Mouse (Mus musculus) neural tube, embryonic 14.5 days (tissue): Measurements from ENCODE around the gene Sytl1. TPM values are rescaled to one million over a fixed set of nuclear protein-coding genes. Genes with fewer than 3 reads are reported as not detected.

Source experiments
- ATAC-seq: fragments of 200-750 bp; cut with Nextera tagmentation; 2 replicates; pipeline ENCODE4 v1.8.0; 2017; ENCODE audit warnings: low read depth, mild to moderate bottlenecking, moderate TSS enrichment, moderate library complexity
- H3K27ac ChIP-seq: fragments of 300-500 bp; sonication (generic); 2 replicates; pipeline ENCODE4 v1.5.1; 2014; ENCODE audit warnings: low read depth, mild to moderate bottlenecking, control low read depth, low read length, moderate library complexity, mixed read lengths
- H3K27me3 ChIP-seq: fragments of 300-500 bp; sonication (generic); 2 replicates; pipeline ENCODE4 v1.6.1; 2014; ENCODE audit warnings: low read length; ENCODE audit not compliant: control insufficient read depth, insufficient read depth
- H3K36me3 ChIP-seq: fragments of 300-500 bp; sonication (generic); 2 replicates; pipeline ENCODE4 v1.6.1; 2014; ENCODE audit warnings: low read length, mixed read lengths; ENCODE audit not compliant: control insufficient read depth, insufficient read depth
- H3K4me1 ChIP-seq: fragments of 300-500 bp; sonication (generic); 2 replicates; pipeline ENCODE4 v1.6.1; 2014; ENCODE audit warnings: low read length; ENCODE audit not compliant: control insufficient read depth, insufficient read depth
- H3K4me2 ChIP-seq: fragments of 300-500 bp; sonication (generic); 2 replicates; pipeline ENCODE4 v1.6.1; 2014; ENCODE audit warnings: mild to moderate bottlenecking, low read depth, low read length, control low read depth
- H3K4me3 ChIP-seq: fragments of 300-500 bp; sonication (generic); 2 replicates; pipeline ENCODE4 v1.5.1; 2014; ENCODE audit warnings: low read depth, low read length, control low read depth, mixed read lengths
- H3K9ac ChIP-seq: fragments of 300-500 bp; sonication (generic); replicated peaks from 2 replicates; pipeline ENCODE4 v1.6.1; 2014; ENCODE audit warnings: low read depth, mild to moderate bottlenecking, control low read depth, low read length, mixed read lengths
- H3K9me3 ChIP-seq: fragments of 300-500 bp; sonication (generic); 2 replicates; pipeline ENCODE4 v1.6.1; 2016; ENCODE audit warnings: low read length; ENCODE audit not compliant: control insufficient read depth
- WGBS: fragments of 180-500 bp; shearing (Covaris S2); extraction: QIAGEN DNeasy Blood & Tissue Kit; methylation state at CpG from one replicate; pipeline ENCODE4 v1.1.7; 2014; 5-methylcytosine and 5-hydroxymethylcytosine counted together
- polyA plus RNA-seq: library from polyadenylated mRNA; unstranded; fragments of >200 nt; fragmentation: Nextera tagmentation; extraction: Ambion mirVana; gene quantifications from 2 replicates; pipeline ENCODE4 v1.2.1, GENCODE M21; 2014

The Sytl1 gene
- polyA plus RNA-seq, 1 experiment from 2014 or later, result 0.12 TPM

DNA sequence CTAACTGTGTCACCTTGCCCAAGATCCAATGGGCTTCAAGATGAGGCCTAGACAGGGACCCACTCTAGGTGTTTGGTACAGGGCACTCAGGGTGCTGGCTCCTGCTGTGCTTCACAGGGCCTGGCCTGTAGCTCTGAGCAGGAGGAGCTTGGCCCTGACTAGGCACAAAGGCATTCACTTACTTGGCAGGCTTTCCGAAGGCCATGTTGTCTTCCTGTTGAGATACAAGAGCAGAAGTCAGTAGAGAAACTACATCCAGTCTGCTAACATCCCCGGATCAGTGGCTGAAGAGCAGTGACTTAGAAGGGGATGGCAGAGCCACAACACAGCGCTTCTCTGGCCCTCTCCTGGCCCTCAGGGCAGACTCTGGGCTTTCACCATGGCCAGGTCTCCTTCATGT is 6.7 kb upstream of the Sytl1 start:
- WGBS, result 96% methylated on average over 3 of the region's 3 CpGs
- H3K4me3 ChIP-seq, result no peak overlapping the region
- no peak overlapping the region for H3K27ac ChIP-seq
- H3K27me3 ChIP-seq, result no peaks in the 10 kb centered on the region
- H3K9me3 ChIP-seq, result no peaks in the 10 kb centered on the region
- peaks cover 33% of the 10 kb centered on the region for H3K36me3 ChIP-seq
- H3K4me2 ChIP-seq, result no peak overlapping the region
- H3K9ac ChIP-seq, result no peak overlapping the region
- H3K4me1 ChIP-seq, result no peaks in the 10 kb centered on the region
- ATAC-seq, result no peak

DNA sequence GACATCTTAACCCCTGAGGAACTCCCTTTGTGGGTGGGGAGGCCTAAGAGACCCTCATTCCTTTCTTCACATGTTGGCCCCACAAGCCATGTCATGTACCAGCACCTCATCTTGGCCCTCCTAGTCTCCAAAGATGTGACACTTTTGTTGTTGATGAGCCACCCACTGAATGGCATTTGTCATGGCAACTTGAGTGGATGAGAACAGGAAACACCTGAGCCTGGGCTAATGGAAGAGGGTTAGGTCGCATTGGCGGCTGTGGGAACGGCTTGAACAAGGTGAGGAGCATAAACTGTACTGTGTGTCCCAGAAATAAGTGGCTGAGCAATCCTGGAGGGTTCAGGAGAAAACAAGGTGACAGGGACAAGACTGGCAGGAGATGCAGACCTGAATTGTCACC is 6.0 kb upstream of the Sytl1 start:
- Histone ChIP-seq H3K9ac (no peak overlapping the region), H3K9me3 (no peaks in the 10 kb centered on the region), H3K4me2 (no peak overlapping the region), H3K36me3 (peaks cover 33% of the 10 kb centered on the region), H3K4me3 (no peak overlapping the region), H3K27ac (no peak overlapping the region), H3K4me1 (no peaks in the 10 kb centered on the region), H3K27me3 (no peaks in the 10 kb centered on the region)
- ATAC-seq, result no peak
- WGBS, result 93% methylated on average over 3 of the region's 3 CpGs

DNA sequence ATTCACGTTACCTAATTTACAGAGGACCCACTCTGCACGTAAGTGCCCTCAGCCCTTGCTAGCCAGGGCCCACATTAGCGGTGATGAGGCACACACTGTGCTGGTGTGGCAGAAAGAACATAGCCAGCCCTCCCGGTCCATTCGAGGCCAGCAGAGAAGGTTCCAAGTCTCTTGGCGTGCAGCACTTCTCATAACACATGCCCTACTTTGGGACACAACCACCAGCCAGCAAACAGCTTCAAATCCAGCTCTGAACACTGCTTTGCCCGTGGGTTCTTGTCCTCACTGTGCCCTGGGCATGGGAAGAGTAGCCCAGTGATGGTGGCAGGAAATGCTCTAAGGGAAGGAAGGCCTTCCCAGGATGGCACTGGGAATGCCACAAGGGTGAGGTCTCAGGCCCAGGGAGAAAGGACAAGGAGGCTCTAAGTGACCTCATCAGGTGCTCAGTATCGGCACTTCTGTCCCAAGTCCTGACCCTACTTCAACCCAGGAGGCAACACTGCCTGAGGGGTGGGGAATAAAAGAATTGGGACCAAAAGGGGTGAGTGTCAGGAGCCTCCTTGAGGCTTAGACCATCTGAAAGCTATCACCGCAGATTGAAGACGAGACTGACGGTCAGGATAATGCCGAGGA is 3.5 kb upstream of the Sytl1 start:
- no peak for ATAC-seq
- Histone ChIP-seq H3K4me3 (no peak overlapping the region), H3K27ac (no peak overlapping the region), H3K9ac (no peak overlapping the region), H3K9me3 (no peaks in the 10 kb centered on the region), H3K27me3 (no peaks in the 10 kb centered on the region), H3K36me3 (peaks cover 38% of the 10 kb centered on the region), H3K4me2 (no peak overlapping the region), H3K4me1 (no peaks in the 10 kb centered on the region)
- 97% methylated on average over 12 of the region's 12 CpGs for WGBS

DNA sequence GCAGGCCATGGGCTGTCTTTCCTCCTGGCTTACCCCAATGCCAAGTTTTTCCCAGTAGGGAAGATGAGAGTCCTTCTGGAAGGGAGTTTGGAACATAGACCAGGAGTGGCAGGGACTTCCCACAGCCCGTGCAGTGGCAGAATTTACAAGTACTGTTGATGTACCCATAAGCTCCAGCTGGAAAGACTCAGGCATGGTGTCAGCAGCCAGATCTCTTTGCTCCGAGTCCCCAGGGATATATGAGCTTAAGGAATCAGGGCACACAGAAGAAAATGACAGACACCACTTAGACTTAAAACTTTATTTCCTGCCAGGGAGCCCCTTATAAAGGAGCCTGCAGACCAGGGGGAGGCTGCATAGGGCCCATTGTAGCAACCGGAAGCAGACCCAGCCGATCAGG is 2.8 kb upstream of the Sytl1 start:
- Histone ChIP-seq H3K27ac (no peak overlapping the region), H3K4me2 (no peak overlapping the region), H3K9me3 (no peaks in the 10 kb centered on the region), H3K4me3 (no peak overlapping the region), H3K9ac (no peak overlapping the region), H3K27me3 (no peaks in the 10 kb centered on the region), H3K36me3 (peaks cover 38% of the 10 kb centered on the region), H3K4me1 (no peaks in the 10 kb centered on the region)
- ATAC-seq, result no peak
- WGBS, result 96% methylated on average over 4 of the region's 4 CpGs

DNA sequence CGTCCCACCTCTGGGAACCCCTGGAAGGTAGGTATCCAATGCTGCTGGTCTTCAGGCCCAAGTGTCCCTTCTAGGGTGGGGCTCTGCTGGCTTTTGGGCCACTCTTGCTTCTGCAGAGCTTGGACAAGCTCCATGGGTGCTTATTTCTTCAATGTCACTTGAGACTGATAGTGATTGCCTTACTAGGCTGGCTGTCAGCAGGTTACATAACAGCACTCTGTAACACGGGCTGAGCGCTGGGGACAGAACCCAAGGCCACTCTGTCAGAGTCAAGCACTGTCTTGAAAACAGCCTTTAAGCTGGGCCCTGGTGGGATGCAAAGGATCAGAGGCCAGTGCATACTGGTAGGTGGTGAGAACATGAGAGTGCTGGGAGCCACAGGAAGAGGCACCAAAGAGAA is 2.4 kb upstream of the Sytl1 start:
- no peak for ATAC-seq
- Histone ChIP-seq H3K4me3 (no peak overlapping the region), H3K27me3 (no peaks in the 10 kb centered on the region), H3K27ac (no peak overlapping the region), H3K9me3 (no peaks in the 10 kb centered on the region), H3K9ac (no peak overlapping the region), H3K4me1 (no peaks in the 10 kb centered on the region), H3K36me3 (peaks cover 38% of the 10 kb centered on the region), H3K4me2 (no peak overlapping the region)
- 91% methylated on average over 3 of the region's 3 CpGs for WGBS

DNA sequence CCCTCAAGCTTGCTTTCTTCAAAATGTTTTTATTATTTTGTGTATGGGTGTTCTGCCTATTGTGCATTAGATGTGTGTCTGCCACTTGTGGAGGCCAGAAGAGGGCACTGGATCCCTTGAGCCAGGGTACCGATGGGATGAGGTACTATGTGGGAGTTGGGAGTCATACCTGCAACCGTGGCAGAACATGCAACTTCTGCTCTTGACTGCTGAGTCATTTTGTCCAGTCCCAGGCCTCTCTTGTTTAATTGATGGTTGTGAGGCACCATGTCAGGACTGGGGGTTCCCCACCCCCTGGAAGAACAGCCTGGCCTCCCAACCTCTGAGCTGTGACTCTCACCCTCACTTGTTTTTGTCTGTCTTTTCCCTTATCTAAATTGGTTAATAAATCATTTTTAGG is 1.6 kb upstream of the Sytl1 start:
- Histone ChIP-seq H3K27ac (no peak overlapping the region), H3K4me2 (no peak overlapping the region), H3K9ac (no peak overlapping the region), H3K9me3 (no peaks in the 10 kb centered on the region), H3K36me3 (peaks cover 38% of the 10 kb centered on the region), H3K4me3 (no peak overlapping the region), H3K4me1 (no peaks in the 10 kb centered on the region), H3K27me3 (no peaks in the 10 kb centered on the region)
- no peak for ATAC-seq
- 100% methylated on average over 2 of the region's 2 CpGs for WGBS

DNA sequence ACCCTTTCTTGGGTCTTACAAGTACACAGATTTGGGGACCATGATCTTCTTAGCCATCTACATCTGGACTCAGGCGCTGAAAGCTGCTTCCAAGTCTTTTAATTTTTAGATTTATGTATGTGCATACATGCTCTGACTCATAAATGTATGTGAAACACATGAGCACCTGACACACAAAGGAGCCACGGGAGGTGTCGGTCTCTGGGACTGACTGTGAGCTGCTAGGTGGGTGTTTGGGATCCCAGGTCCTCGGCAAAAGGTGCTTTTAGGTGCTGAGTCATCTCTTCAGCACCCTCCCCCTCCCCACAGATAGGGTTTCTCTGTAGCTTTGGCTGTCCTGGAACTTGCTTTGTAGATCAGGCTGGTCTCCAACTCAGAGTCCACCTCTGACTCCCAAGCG is 843 bp upstream of the Sytl1 start:
- 92% methylated on average over 5 of the region's 5 CpGs for WGBS
- Histone ChIP-seq H3K36me3 (peaks cover 38% of the 10 kb centered on the region), H3K4me2 (no peak overlapping the region), H3K4me3 (no peak overlapping the region), H3K9me3 (no peaks in the 10 kb centered on the region), H3K27ac (no peak overlapping the region), H3K9ac (no peak overlapping the region), H3K4me1 (no peaks in the 10 kb centered on the region), H3K27me3 (no peaks in the 10 kb centered on the region)
- ATAC-seq, result no peak

DNA sequence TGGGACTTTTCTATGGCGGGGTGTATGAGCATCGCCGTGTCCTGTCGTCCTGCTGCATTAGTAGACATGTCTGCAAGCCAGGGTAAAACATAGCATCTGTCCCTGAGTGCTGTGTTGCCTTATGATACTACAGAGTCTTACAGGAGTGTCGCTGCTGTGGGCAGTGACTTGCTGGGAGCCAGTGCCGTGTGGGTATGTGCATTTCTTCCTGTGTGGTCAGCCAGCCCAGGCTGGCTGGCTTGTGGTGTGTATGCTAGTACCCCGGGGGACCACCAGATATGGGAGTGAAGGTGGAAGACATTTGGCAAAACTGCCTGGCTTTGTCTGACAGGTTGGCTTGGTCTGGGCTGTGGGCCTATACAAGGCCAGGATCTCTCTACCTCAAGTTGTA is 543 bp downstream of the Sytl1 start:
- H3K36me3 ChIP-seq, result peaks cover 28% of the 10 kb centered on the region
- H3K4me1 ChIP-seq, result no peaks in the 10 kb centered on the region
- WGBS, result 78% methylated on average over 7 of the region's 7 CpGs
- H3K9me3 ChIP-seq, result no peaks in the 10 kb centered on the region
- H3K27me3 ChIP-seq, result no peaks in the 10 kb centered on the region
- no peak overlapping the region for H3K9ac ChIP-seq
- H3K4me3 ChIP-seq, result no peak overlapping the region
- no peak overlapping the region for H3K27ac ChIP-seq
- H3K4me2 ChIP-seq, result no peak overlapping the region
- no peak for ATAC-seq

DNA sequence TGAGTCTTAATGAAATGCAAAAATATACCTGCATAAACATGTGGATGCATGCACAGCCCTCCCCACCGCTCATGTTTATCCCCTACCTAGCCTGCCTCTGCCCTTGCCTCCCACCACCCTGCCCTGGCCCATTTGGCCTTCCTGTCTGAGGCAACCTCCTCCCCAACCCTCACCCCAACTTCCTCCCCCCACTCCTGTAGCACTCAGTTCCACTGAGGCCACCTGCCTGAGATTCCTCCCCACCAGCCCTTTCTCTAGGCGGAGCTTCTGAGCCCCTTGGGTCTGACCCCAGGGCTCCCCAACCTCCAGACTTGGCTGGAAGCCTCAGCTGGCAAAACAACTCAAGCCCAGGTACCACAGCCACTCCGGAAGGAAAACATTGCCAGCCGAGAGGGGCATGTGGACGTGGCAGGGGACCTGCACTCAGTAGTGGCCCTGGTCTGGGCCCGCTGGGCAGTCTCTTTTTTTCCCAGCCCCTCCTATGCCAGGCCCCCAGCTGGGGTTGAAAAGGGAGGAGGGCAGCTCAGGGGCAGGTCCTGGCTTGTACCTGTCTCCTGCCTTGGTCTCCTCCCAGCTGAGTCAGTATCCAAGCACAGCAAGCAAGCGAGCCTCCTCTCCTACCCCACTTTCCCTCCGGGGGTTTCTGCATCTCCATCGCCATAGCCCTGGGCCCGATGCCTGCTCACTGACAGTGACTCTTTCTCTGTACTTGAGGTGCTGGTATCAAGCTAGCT is 1.1 kb downstream of the Sytl1 start:
- 61% methylated on average over 10 of the region's 10 CpGs for WGBS

More for the DNA sequence above, 1.1 kb downstream of the Sytl1 start:
- no peak overlapping the region for H3K27ac ChIP-seq
- peaks cover 23% of the 10 kb centered on the region for H3K36me3 ChIP-seq
- no peak overlapping the region for H3K9ac ChIP-seq
- no peaks in the 10 kb centered on the region for H3K9me3 ChIP-seq
- H3K4me3 ChIP-seq, result no peak overlapping the region
- ATAC-seq, result no peak
- no peaks in the 10 kb centered on the region for H3K4me1 ChIP-seq
- no peaks in the 10 kb centered on the region for H3K27me3 ChIP-seq
- H3K4me2 ChIP-seq, result no peak overlapping the region
